Mouse (Mus musculus) inflammation-experienced regulatory T-cells (primary cell): ENCODE measurements around the gene Snrk. TPM values are rescaled to one million over a fixed set of nuclear protein-coding genes. Genes with fewer than 3 reads are reported as not detected.

Experiments
- polyA plus RNA-seq, 2 experiments: library from polyadenylated mRNA; unstranded; fragments of 100-300 nt; shearing (Covaris generic); gene quantifications; one replicate each; pipeline ENCODE4 v1.2.1; 2017

Snrk gene
- 100 to 1,000 TPM; 103 to 155 TPM for polyA plus RNA-seq

GRCm38 (mm10) chr9:122117112-122117616 is at the start of gene Snrk:
Gene Snrk (plus strand): TSS chr9:122117266.

Other genes with a start within 250 kb of the Snrk start
- not detected for gene Ackr2, start 218.9 kb upstream of the Snrk start, polyA plus RNA-seq
- gene Cyp8b1, start 201.0 kb upstream of the Snrk start, polyA plus RNA-seq, result 1 to 10 TPM in 1 of 2 experiments, under 1 TPM in 1; 0.16 to 1.6 TPM
- gene Fam198a, start 166.3 kb upstream of the Snrk start, polyA plus RNA-seq, result under 1 TPM; 0.17 to 0.48 TPM
- under 1 TPM in 1 of 2 experiments, not detected in 1; 0.24 TPM for gene Pomgnt2, start 120.2 kb upstream of the Snrk start, polyA plus RNA-seq
- 10 to 100 TPM; 33.9 to 50.8 TPM for gene Ano10, start 177.2 kb downstream of the Snrk start, polyA plus RNA-seq
- gene Abhd5, start 234.3 kb downstream of the Snrk start, polyA plus RNA-seq, result 10 to 100 TPM; 14.6 to 20.3 TPM